In genomic region chr2:180272884-180273321, GRCm38 (mm10) we compare ENCODE assay signal across 7 mouse cellular contexts. TPM values are rescaled to one million over a fixed set of nuclear protein-coding genes. Genes with fewer than 3 reads are reported as not detected.
DNase-seq lines count a peak whose midpoint lies in the region; ATAC-seq and TF ChIP-seq lines count a peak whose summit lies in the region.

No protein-coding gene starts in this region.

- H3K9ac ChIP-seq in lung, embryonic 15.5 days = peak overlapping the region; percentile 97
- H3K9ac ChIP-seq in forebrain, embryonic 14.5 days (ENCODE audit: low read length) = peak overlapping the region; percentile 93

- ATAC-seq in lung, embryonic 15.5 days (ENCODE audit: borderline replicate concordance, extremely low read depth, low FRiP score, low TSS enrichment) = peak; percentile 6
- ATAC-seq in forebrain, embryonic 14.5 days = peak; percentile 49

- no peaks in the 10 kb centered on the region for H3K79me2 ChIP-seq in myocyte (ENCODE audit: control insufficient read depth, insufficient read depth)

- no peaks in the 10 kb centered on the region for H3K9me3 ChIP-seq in lung, embryonic 15.5 days
- no peaks in the 10 kb centered on the region for H3K9me3 ChIP-seq in forebrain, embryonic 14.5 days (replicated peaks; ENCODE audit: control insufficient read depth, low read length)

- WGBS in lung, embryonic 15.5 days = 1% methylated on average over 32 of the region's 37 CpGs
- WGBS in forebrain, embryonic 14.5 days = under 1% methylated on average over 26 of the region's 37 CpGs

- H3ac ChIP-seq in myocyte (ENCODE audit: control insufficient read depth, insufficient read length) = peak overlapping the region; percentile 15

- no peaks in the 10 kb centered on the region for H3K27me3 ChIP-seq in lung, embryonic 15.5 days
- no peaks in the 10 kb centered on the region for H3K27me3 ChIP-seq in forebrain, embryonic 14.5 days (replicated peaks; ENCODE audit: control insufficient read depth, insufficient read depth, low read length)
- peaks cover 16% of the 10 kb centered on the region for H3K27me3 ChIP-seq in myocyte (ENCODE audit: control insufficient read depth, insufficient read depth, insufficient read length)

- no peak for TF ChIP-seq POLR2A in myocyte (IDR thresholded peaks at IDR 0.05; ENCODE audit: insufficient read length, low read depth)

- peaks cover 51% of the 10 kb centered on the region for H3K4me1 ChIP-seq in lung, embryonic 15.5 days
- peaks cover 12% of the 10 kb centered on the region for H3K4me1 ChIP-seq in forebrain, embryonic 14.5 days (ENCODE audit: control insufficient read depth, insufficient read depth, low read length)

- peak overlapping the region; percentile 90 for H3K4me3 ChIP-seq in lung, embryonic 15.5 days
- peak overlapping the region; percentile 81 for H3K4me3 ChIP-seq in forebrain, embryonic 14.5 days (ENCODE audit: low read depth, low read length)
- peak overlapping the region; percentile 46 for H3K4me3 ChIP-seq in myocyte

- peak overlapping the region; percentile 57 for H3K27ac ChIP-seq in lung, embryonic 15.5 days
- peak overlapping the region; percentile 58 for H3K27ac ChIP-seq in forebrain, embryonic 14.5 days (ENCODE audit: low read depth, low read length)

- no peak for DNase-seq in lung, postnatal 4 days
- DNase-seq in cerebellum, adult 11-12 months = peak; percentile 77
- DNase-seq in forebrain, embryonic 14.5 days (ENCODE audit: low spot score) = peak; percentile 38
- DNase-seq in kidney, postnatal 10 days = peak; percentile 62
- no peak for DNase-seq in ovary, postnatal 36 days (ENCODE audit: low spot score)

- H3K36me3 ChIP-seq in lung, embryonic 15.5 days = 0 out of 2 replicates have a peak, but pooled peaks cover 13% of the 10 kb centered on the region
- peaks cover 7% of the 10 kb centered on the region; the same call in 1 of the 2 replicates for H3K36me3 ChIP-seq in forebrain, embryonic 14.5 days (ENCODE audit: control insufficient read depth, insufficient read depth, low read length)
- H3K36me3 ChIP-seq in myocyte (ENCODE audit: control insufficient read depth, insufficient read depth) = no peaks in the 10 kb centered on the region

- H3K4me2 ChIP-seq in lung, embryonic 15.5 days = peak overlapping the region; percentile 93
- H3K4me2 ChIP-seq in forebrain, embryonic 14.5 days (ENCODE audit: low read length) = peak overlapping the region; percentile 97
- H3K4me2 ChIP-seq in myocyte (ENCODE audit: low read depth) = peak overlapping the region; percentile 100

TF ChIP-seq in myocyte, 11 proteins besides CTCF, POLR2A, EP300 and RAD21:
- TF ChIP-seq TCF3 (IDR thresholded peaks at IDR 0.05; ENCODE audit: insufficient read length, low read depth) (no peak), CEBPB (IDR thresholded peaks at IDR 0.05; ENCODE audit: insufficient read depth, poor library complexity, severe bottlenecking) (no peak), USF1 (IDR thresholded peaks at IDR 0.05; ENCODE audit: low read depth) (no peak), E2F4 (IDR thresholded peaks at IDR 0.05; ENCODE audit: insufficient read depth) (no peak), MAX (IDR thresholded peaks at IDR 0.05; ENCODE audit: low read depth) (no peak), TCF12 (IDR thresholded peaks at IDR 0.05; ENCODE audit: insufficient read depth, poor library complexity, severe bottlenecking) (no peak), SRF (IDR thresholded peaks at IDR 0.05; ENCODE audit: control insufficient read depth, insufficient read length, low read depth) (no peak), MYOG (IDR thresholded peaks at IDR 0.05; ENCODE audit: control insufficient read depth in 1 of 3, insufficient read depth in 1 of 3, insufficient read length in 2 of 3, low read depth in 2 of 3) (no peak), MYOD1 (IDR thresholded peaks at IDR 0.05; ENCODE audit: control insufficient read depth in 1 of 3, insufficient read length in 2 of 3, low read depth in 2 of 3) (no peak), POLR2AphosphoS2 (IDR thresholded peaks at IDR 0.05; ENCODE audit: insufficient read length, low read depth) (no peak), REST (IDR thresholded peaks at IDR 0.05; ENCODE audit: insufficient read depth, insufficient read length) (no peak)

RNA-seq across cellular contexts. Expression of gene Cables2, which starts 0.4 kb away (rescaled TPM):
- polyA plus RNA-seq in lung, embryonic 15.5 days (2015; fragmentation: Nextera tagmentation; extraction: Ambion mirVana) = 14.1 and 16.5 TPM in 2 replicates
- polyA plus RNA-seq in forebrain, embryonic 14.5 days (2014; fragmentation: Nextera tagmentation; extraction: Ambion mirVana) = 14.5 and 15.0 TPM in 2 replicates
- 6.8 TPM for polyA plus RNA-seq in myocyte (2012; fragmentation: generic; extraction: Trizol)

RNA-seq across cellular contexts. Expression of gene Rps21, which starts 15.7 kb away (rescaled TPM):
- polyA plus RNA-seq in lung, embryonic 15.5 days (2015; fragmentation: Nextera tagmentation; extraction: Ambion mirVana) = 477 and 524 TPM in 2 replicates
- 376 and 523 TPM in 2 replicates for polyA plus RNA-seq in forebrain, embryonic 14.5 days (2014; fragmentation: Nextera tagmentation; extraction: Ambion mirVana)
- 3,913 TPM for polyA plus RNA-seq in myocyte (2012; fragmentation: generic; extraction: Trizol)

RNA-seq across cellular contexts. Expression of gene Rbbp8nl, which starts 16.8 kb away (rescaled TPM):
- polyA plus RNA-seq in lung, embryonic 15.5 days (2015; fragmentation: Nextera tagmentation; extraction: Ambion mirVana) = 2.3 and 3.1 TPM in 2 replicates
- not detected in 2 replicates for polyA plus RNA-seq in forebrain, embryonic 14.5 days (2014; fragmentation: Nextera tagmentation; extraction: Ambion mirVana)
- not detected for polyA plus RNA-seq in myocyte (2012; fragmentation: generic; extraction: Trizol)

RNA-seq across cellular contexts. Expression of gene Lama5, which starts 47.2 kb away (rescaled TPM):
- polyA plus RNA-seq in lung, embryonic 15.5 days (2015; fragmentation: Nextera tagmentation; extraction: Ambion mirVana) = 79.0 and 83.2 TPM in 2 replicates
- polyA plus RNA-seq in forebrain, embryonic 14.5 days (2014; fragmentation: Nextera tagmentation; extraction: Ambion mirVana) = 2.7 and 3.5 TPM in 2 replicates
- polyA plus RNA-seq in myocyte (2012; fragmentation: generic; extraction: Trizol) = 80.8 TPM

Comparison
In these comparisons a context has a peak if more than half of its experiments do, and no peak if none do; other contexts are left out.
1. DNase-seq: peak in cerebellum, adult 11-12 months (single experiment), forebrain, embryonic 14.5 days (single experiment) and kidney, postnatal 10 days (single experiment); none in lung, postnatal 4 days (0 of 2) and ovary, postnatal 36 days (single experiment).
2. Peak in every context shown above with its lines, with median percentiles within 50 percentile points of each other: H3K4me2 ChIP-seq and H3K4me3 ChIP-seq.